Mouse (Mus musculus): ENCODE measurements at regions not wholly inside any gene's neighbourhood (a gene's known extent, or its start where the extent isn't known, plus 50 kb on each side); places are given as distances from the start of the nearest gene placed in this dataset. TPM values are rescaled to one million over a fixed set of nuclear protein-coding genes. Genes with fewer than 3 reads are reported as not detected.

- no peak for DNase-seq (ENCODE audit: low spot score in 2 of 2)
- intact Hi-C loops (cut with DNase I): loop anchor here (5.0 kb wide), 2 partner anchors 97 to 562 kb away; no protein-coding TSS in a partner anchor
Observed at GRCm38 (mm10) chr16:65469681-65470080, 50.6 kb upstream of the Pou1f1 start.

Small RNA genes in the stretch of these regions (microRNA-seq; reads per million reads assigned to microRNA genes)
- gene Gm23659: not detected

All from left cerebral cortex, postnatal 36 days (tissue).